Mouse (Mus musculus): ENCODE measurements around the gene Gpr139. TPM values are rescaled to one million over a fixed set of nuclear protein-coding genes. Genes with fewer than 3 reads are reported as not detected.

The Gpr139 gene
- polyA plus RNA-seq (2016; fragmentation: Nextera tagmentation; extraction: Ambion mirVana): 0.75 and 1.1 TPM in 2 replicates

DNA sequence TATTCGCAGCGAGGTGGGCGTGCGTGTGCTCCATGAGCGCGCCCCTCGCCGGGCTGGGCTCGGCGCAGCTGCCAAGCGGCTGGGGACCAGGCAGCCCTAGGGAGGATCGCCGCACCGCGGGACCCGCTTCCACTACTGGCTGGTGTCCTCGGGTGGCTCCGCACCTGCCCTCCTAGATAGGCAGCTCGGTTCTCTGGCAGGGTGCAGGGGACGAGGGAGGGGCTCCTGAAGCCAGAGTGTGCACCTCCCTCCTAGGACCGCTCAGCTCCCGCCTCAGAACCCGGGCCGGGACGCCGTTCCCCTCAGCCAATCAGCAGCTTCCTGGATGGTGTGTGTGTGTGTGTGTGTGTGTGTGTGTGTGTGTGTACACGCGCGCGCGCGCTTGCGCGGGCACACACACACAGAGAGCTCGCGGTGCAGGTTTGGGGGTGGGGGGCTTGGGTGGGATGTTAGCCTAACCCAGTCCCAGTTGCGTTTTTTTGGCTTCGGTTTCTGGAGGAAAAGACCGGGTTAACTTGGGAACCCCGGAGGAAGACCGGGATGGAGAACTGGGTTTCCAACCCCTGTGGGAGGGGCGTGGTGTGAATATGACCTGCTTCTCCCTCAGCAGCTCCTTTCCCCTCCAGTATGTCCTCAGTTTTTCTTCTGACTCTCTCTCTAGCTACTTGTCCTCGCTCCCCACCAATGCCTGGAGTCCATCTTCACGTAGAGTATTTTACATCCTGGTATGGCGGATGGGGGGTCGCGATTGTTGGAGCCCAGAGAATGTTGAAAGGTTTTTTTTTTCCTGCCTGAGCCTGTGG is at the start of gene Gpr139:
TSS of gene Gpr139 (minus strand) at position 263 of the 803 bp plus-strand sequence.
- no peaks in the 10 kb centered on the region for H3K36me3 ChIP-seq
- H3K4me1 ChIP-seq (replicated peaks): peaks cover 24% of the 10 kb centered on the region
- H3K27ac ChIP-seq: peak within 1 kb of the TSS; percentile 70
- H3K4me3 ChIP-seq: peak within 1 kb of the TSS; percentile 68
- DNase-seq (ENCODE audit: low spot score): peak; percentile 75
- no peaks in the 10 kb centered on the region for H3K9me3 ChIP-seq
- WGBS: under 1% methylated on average over 47 of the region's 47 CpGs
- H3K27me3 ChIP-seq (ENCODE audit: insufficient read depth, poor library complexity, severe bottlenecking): peaks cover 44% of the 10 kb centered on the region

DNA sequence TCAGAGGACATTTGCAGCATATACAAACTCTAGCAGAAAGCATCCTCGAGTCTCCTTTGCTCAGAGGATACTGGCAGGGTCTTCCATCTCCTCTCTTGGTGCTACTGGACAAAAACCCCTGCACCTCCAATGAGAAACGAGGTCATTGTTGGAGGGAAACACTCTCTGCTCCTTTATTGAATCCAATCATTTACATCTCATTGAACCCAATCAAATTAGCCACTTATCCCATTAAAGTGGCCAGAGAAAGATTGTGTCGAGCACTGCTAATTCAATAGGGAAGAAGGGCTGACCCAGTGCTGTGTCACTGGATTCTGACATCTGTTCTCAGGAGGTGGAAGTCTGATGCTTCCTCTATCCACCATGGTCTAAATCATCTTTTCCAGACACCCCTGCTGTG is 46.6 kb upstream of the Gpr139 start:
- Histone ChIP-seq H3K27me3 (ENCODE audit: insufficient read depth, poor library complexity, severe bottlenecking) (no peaks in the 10 kb centered on the region), H3K27ac (no peak overlapping the region), H3K36me3 (no peaks in the 10 kb centered on the region), H3K9me3 (no peaks in the 10 kb centered on the region), H3K4me3 (no peak overlapping the region), H3K4me1 (replicated peaks) (no peaks in the 10 kb centered on the region)
- DNase-seq (ENCODE audit: low spot score): no peak
- 57% methylated on average over 3 of the region's 3 CpGs for WGBS

DNA sequence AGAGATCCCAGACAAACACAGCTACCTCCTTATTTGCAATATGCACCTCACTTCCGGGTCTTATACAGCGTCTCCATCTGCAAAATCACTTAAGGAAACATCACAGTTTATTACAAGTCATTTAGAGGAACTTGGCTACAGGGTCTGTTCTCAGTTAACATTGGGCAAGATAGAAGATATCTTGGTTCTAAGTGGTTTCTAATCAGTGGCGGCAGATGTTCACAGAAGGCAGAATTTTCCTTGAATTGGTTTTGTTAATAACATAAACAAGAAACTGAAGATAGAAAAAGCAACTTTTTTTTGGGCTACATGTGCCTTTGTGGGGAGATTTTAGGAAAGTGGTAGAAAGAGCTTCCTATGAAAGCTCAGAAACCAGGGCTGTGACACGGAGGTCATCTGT is 38.3 kb upstream of the Gpr139 start:
- 93% methylated on average over 4 of the region's 4 CpGs for WGBS
- H3K9me3 ChIP-seq: no peaks in the 10 kb centered on the region

DNA sequence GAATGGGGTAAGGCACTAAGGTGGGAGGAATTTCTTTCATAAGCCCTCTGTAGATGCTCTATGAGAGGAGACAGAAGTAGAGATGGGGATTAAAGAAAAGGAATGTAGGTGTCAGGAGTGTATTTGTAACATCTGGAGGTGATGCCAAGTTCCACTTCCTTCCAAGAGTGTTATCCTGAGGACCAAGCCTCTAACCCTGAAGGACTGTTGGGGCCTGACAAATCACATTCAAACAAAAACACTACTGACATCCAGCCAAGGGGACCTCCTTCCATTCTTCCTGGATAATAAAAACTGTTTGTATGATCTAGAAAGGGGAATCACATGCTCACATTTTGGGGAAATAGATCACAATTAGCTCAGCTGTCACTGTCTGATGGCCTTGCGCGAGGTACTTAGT is 34.7 kb upstream of the Gpr139 start:
- H3K4me3 ChIP-seq: no peak overlapping the region
- DNase-seq (ENCODE audit: low spot score): no peak
- H3K36me3 ChIP-seq: no peaks in the 10 kb centered on the region
- 94% methylated on average over 2 of the region's 2 CpGs for WGBS
- no peaks in the 10 kb centered on the region for H3K4me1 ChIP-seq (replicated peaks)
- H3K27me3 ChIP-seq (ENCODE audit: insufficient read depth, poor library complexity, severe bottlenecking): no peaks in the 10 kb centered on the region
- H3K27ac ChIP-seq: no peak overlapping the region
- H3K9me3 ChIP-seq: no peaks in the 10 kb centered on the region

More for the DNA sequence above, 38.3 kb upstream of the Gpr139 start:
- no peak for DNase-seq (ENCODE audit: low spot score)
- Histone ChIP-seq H3K36me3 (no peaks in the 10 kb centered on the region), H3K4me3 (no peak overlapping the region), H3K27ac (no peak overlapping the region), H3K27me3 (ENCODE audit: insufficient read depth, poor library complexity, severe bottlenecking) (no peaks in the 10 kb centered on the region), H3K4me1 (replicated peaks) (no peaks in the 10 kb centered on the region)

DNA sequence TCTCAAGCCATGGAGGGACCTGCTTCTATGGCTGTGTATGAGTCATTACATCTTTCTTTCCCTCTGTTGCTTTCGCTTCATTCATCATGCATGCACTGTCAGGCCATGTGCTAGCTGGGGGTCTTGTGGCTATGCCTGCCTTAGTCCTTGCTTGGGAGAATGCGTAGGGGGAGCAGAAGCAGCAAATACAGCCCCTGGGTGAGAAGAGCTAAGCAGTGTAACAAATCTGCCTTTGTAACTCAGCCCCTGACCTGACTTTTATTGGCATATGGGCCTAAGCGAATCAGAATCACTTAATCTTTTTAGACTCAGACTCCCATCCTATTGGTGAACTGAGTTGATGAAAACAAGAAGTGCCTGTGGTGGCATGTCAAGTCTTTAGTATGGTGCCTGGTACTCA is 22.8 kb upstream of the Gpr139 start:
- Histone ChIP-seq H3K4me3 (no peak overlapping the region), H3K36me3 (no peaks in the 10 kb centered on the region), H3K27ac (no peak overlapping the region), H3K27me3 (ENCODE audit: insufficient read depth, poor library complexity, severe bottlenecking) (no peaks in the 10 kb centered on the region), H3K9me3 (no peaks in the 10 kb centered on the region), H3K4me1 (replicated peaks) (no peaks in the 10 kb centered on the region)
- DNase-seq (ENCODE audit: low spot score): no peak
- 72% methylated on average over 3 of the region's 3 CpGs for WGBS

DNA sequence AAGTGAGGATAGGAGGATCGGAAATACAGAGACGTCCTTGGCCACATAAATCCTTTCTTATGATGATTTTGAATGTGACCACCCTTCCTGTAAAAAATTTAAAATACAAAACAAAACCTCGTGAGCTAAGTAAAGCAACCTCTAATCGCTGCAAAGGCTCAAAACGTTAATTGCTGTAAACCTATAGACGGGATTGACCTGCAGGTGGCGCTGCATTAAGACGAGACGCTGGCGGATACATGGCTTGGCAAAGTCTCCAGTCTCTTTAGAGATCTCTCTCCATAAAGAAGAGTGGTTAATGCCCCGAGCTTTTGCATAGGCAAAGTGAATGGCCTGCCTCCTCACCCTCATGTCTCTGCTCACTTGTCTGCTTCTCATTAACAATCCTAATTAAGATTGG is 2.0 kb upstream of the Gpr139 start:
- Histone ChIP-seq H3K36me3 (no peaks in the 10 kb centered on the region), H3K9me3 (no peaks in the 10 kb centered on the region), H3K4me1 (replicated peaks) (peaks cover 24% of the 10 kb centered on the region), H3K27me3 (ENCODE audit: insufficient read depth, poor library complexity, severe bottlenecking) (peaks cover 44% of the 10 kb centered on the region), H3K27ac (no peak overlapping the region), H3K4me3 (no peak overlapping the region)
- 15% methylated on average over 11 of the region's 11 CpGs for WGBS
- peak; percentile 43 for DNase-seq (ENCODE audit: low spot score)

DNA sequence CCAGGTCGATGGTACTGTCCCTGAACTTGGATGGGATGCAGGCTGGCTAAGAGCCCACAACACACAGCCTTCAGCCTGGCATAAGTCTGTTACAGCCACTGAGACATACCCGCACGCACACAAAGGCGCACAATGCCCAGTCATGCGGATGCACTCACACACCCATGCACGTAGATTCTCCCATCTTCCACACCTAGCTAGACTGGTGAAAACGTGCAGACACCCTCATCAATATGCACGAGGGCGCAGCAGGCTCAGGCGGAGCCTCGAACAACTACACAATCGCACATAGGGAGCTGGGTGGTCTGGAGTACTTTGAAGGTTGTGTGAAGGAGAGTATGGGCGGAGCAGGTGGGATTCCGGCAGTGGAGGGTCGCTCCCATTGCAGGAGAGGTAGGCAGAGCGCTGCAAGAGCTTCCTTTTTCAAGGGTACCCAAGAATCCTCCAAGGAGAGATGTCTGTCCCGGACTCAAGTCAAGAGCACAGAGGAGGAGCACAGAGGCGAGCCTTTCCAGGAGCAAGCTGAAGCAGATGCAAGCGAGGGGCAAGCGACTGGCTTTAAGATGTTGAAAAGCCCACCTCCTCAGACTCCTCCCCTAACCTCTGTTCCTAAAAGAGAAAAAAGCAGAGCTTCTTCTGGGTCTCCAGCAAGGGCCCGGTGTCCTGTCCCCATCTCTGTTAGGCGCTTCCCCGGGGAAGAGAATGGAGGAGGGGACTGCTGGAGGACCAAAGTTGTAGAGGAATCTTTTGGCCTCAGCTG is 958 bp upstream of the Gpr139 start:
- Histone ChIP-seq H3K9me3 (no peaks in the 10 kb centered on the region), H3K4me1 (replicated peaks) (peaks cover 24% of the 10 kb centered on the region), H3K27me3 (ENCODE audit: insufficient read depth, poor library complexity, severe bottlenecking) (peaks cover 44% of the 10 kb centered on the region), H3K36me3 (no peaks in the 10 kb centered on the region), H3K4me3 (peak overlapping the region; percentile 68), H3K27ac (peak overlapping the region; percentile 70)
- WGBS: 2% methylated on average over 23 of the region's 23 CpGs
- DNase-seq (ENCODE audit: low spot score): peak; percentile 37

DNA sequence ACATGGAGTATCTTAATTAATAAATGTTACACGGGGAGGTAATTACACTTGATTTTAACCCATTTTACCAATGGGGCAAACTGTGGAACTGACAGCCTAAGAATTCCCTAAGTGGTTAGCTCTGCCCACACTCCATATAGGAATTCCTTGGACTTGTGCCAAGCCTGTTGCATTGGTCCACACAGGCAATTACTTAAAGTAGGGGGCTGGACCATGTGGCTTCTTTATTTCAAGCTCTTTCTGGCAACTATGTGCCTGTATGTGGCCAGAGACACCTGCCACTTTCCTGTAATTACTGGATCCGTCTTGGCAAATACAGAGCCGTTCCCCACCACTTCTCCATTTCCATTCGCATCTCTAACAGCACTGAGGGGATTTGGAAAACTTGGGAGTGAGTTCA is 3.4 kb downstream of the Gpr139 start:
- Histone ChIP-seq H3K4me3 (no peak overlapping the region), H3K9me3 (no peaks in the 10 kb centered on the region), H3K4me1 (replicated peaks) (peaks cover 24% of the 10 kb centered on the region), H3K27me3 (ENCODE audit: insufficient read depth, poor library complexity, severe bottlenecking) (peaks cover 42% of the 10 kb centered on the region), H3K36me3 (no peaks in the 10 kb centered on the region), H3K27ac (no peak overlapping the region)
- DNase-seq (ENCODE audit: low spot score): no peak
- 79% methylated on average over 4 of the region's 4 CpGs for WGBS

DNA sequence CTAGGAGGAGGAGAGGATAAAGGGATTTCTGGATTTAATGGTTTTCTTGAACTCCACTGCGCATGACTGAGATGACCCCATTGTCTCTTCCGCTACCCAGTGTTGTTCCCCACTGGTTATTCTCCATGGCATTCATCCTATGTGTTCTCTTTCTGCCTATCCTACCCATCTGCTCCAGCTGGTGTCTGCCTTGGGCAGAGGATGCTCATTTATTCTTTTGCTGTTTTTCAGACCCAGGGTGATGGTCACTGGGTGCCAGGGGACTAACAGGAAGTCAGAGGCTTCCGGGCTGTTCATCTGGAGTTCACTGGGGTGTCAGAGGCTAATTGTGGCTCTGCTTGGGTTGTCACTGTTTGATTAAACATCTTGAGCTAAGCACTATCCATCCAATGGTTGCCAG is 24.4 kb downstream of the Gpr139 start:
- Histone ChIP-seq H3K9me3 (no peaks in the 10 kb centered on the region), H3K27ac (no peak overlapping the region; the same call in 1 of the 2 replicates), H3K4me3 (no peak overlapping the region), H3K27me3 (ENCODE audit: insufficient read depth, poor library complexity, severe bottlenecking) (no peaks in the 10 kb centered on the region), H3K4me1 (replicated peaks) (no peaks in the 10 kb centered on the region), H3K36me3 (no peaks in the 10 kb centered on the region)
- WGBS: 63% methylated on average over 3 of the region's 3 CpGs
- DNase-seq (ENCODE audit: low spot score): peak; percentile 15

DNA sequence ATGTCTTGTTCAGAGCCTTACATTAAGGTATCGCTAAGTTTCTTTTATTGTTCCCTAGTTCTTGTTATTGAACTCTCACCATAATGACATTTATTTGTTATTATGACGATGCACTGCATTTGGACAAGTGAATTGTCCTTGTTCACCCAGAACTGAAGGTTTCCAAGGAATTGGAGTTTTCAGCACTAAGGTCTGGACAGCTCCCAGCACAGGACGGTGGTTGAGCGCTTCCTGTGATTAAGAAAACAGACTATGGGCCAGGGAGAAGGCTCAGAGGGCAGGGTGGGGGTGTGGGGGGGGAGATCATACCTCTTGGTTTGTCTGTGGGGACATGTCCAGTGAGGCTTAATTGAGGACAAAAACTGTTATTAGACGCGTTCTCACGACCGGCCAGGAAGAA is 72.6 kb downstream of the Gpr139 start:
- H3K36me3 ChIP-seq: no peaks in the 10 kb centered on the region
- no peak overlapping the region for H3K27ac ChIP-seq
- WGBS: 70% methylated on average over 8 of the region's 8 CpGs
- no peaks in the 10 kb centered on the region for H3K4me1 ChIP-seq (replicated peaks)
- no peaks in the 10 kb centered on the region for H3K27me3 ChIP-seq (ENCODE audit: insufficient read depth, poor library complexity, severe bottlenecking)
- no peaks in the 10 kb centered on the region for H3K9me3 ChIP-seq
- DNase-seq (ENCODE audit: low spot score): peak; percentile 47
- no peak overlapping the region for H3K4me3 ChIP-seq

DNA sequence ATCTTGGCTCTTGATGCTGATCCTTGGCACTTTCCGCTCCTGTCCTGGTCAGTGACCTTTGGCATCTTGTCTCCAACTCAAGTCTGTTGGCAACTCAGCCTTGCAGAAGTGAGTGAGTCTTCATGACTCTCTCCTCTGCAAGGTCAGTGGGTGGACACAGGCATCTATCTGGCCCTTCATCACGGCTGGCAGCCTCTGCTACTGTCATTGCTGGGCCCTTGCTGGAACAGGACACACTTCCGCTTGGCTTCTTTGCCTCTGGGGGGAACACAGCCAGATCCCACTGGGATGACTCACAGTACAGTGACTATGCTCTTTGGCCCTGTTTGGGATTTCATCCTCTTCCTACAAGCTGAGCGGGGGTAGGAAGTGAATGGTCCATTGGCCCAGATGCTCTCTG is 78.5 kb downstream of the Gpr139 start:
- Histone ChIP-seq H3K36me3 (no peaks in the 10 kb centered on the region), H3K27me3 (ENCODE audit: insufficient read depth, poor library complexity, severe bottlenecking) (no peaks in the 10 kb centered on the region), H3K4me1 (replicated peaks) (no peaks in the 10 kb centered on the region), H3K4me3 (no peak overlapping the region), H3K27ac (no peak overlapping the region), H3K9me3 (no peaks in the 10 kb centered on the region)
- no peak for DNase-seq (ENCODE audit: low spot score)
- 86% methylated on average over 4 of the region's 4 CpGs for WGBS

DNA sequence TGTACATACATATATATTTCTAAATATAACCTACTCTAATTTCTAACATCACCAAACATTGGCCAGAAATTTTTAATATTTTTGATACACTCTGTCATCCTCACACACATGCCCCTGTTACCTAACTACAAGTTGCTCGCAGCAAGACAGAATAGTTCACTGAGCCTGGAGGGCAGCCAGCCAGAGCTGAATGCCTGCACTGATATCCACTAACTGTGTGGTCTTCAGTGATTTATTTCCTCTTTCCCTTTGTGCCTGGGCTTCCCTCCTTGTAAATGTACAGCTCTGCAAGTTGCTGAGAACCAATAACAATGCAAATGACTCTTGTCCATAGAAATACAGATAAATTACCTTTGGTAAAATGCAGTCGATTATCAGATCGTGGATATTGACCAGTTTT is 87.8 kb downstream of the Gpr139 start:
- no peaks in the 10 kb centered on the region for H3K27me3 ChIP-seq (ENCODE audit: insufficient read depth, poor library complexity, severe bottlenecking)
- no peaks in the 10 kb centered on the region for H3K36me3 ChIP-seq
- H3K4me1 ChIP-seq (replicated peaks): no peaks in the 10 kb centered on the region
- no peak overlapping the region for H3K4me3 ChIP-seq
- no peak for DNase-seq (ENCODE audit: low spot score)
- no peak overlapping the region for H3K27ac ChIP-seq
- H3K9me3 ChIP-seq: no peaks in the 10 kb centered on the region
- WGBS: 87% methylated on average over 3 of the region's 3 CpGs
